Mouse (Mus musculus) T-cell, adult 66 days (primary cell): ENCODE data around the gene Tmem8. TPM values are rescaled to one million over a fixed set of nuclear protein-coding genes. Genes with fewer than 3 reads are reported as not detected.

Source experiments
- total RNA-seq, 2 experiments: library from RNA; stranded (reverse); gene quantifications; 3 replicates in 1 of 2; 4 replicates in 1 of 2; pipeline ENCODE4 v1.2.4; 2023

The Tmem8 gene
- total RNA-seq: 10 to 100 TPM; 24.5 to 24.7 TPM

GRCm38 (mm10) chr17:26113181-26113948 is at the start of gene Tmem8:
Tmem8 (plus strand) TSS chr17:26113299.

GRCm38 (mm10) chr17:26068831-26069739 is 44.0 kb upstream of the Tmem8 start, which contains the start of gene Rab11fip3:
Rab11fip3 (minus strand) TSS chr17:26069555.

GRCm38 (mm10) chr17:26089905-26090632 is 23.0 kb upstream of the Tmem8 start, which contains the start of gene Decr2:
Decr2 (minus strand) TSS chr17:26090337.

GRCm38 (mm10) chr17:26095121-26095740 is 17.9 kb upstream of the Tmem8 start, which contains the start of gene Nme4:
Nme4 (minus strand) TSS chr17:26095602.

GRCm38 (mm10) chr17:26123267-26123684 is 10.2 kb downstream of the Tmem8 start, which contains the start of gene Mrpl28:
Mrpl28 (plus strand) TSS chr17:26123500.

GRCm38 (mm10) chr17:26138239-26138836 is 25.2 kb downstream of the Tmem8 start, which contains the start of gene Axin1:
Axin1 (plus strand) TSS chr17:26138688.

Other genes starting within 250 kb of the Tmem8 start
- 1 to 10 TPM; 2.4 to 9.4 TPM for gene Mcrip2, start 244.5 kb upstream of the Tmem8 start, total RNA-seq
- 10 to 100 TPM; 32.9 to 37.5 TPM for gene Mettl26, start 238.2 kb upstream of the Tmem8 start, total RNA-seq
- gene Wfikkn1, start 232.4 kb upstream of the Tmem8 start, total RNA-seq: 1 to 10 TPM; 9.2 to 9.6 TPM
- gene Rab40c, start 193.6 kb upstream of the Tmem8 start, total RNA-seq: 10 to 100 TPM; 23.7 to 24.5 TPM
- 10 to 100 TPM; 55.2 to 64.8 TPM for gene Pigq, start 168.4 kb upstream of the Tmem8 start, total RNA-seq
- gene Nhlrc4, start 168.3 kb upstream of the Tmem8 start, total RNA-seq: not detected
- gene A930017K11Rik, start 160.7 kb upstream of the Tmem8 start, total RNA-seq: under 1 TPM in 1 of 2 experiments, not detected in 1; 0.30 TPM
- gene Capn15, start 127.5 kb upstream of the Tmem8 start, total RNA-seq: 10 to 100 TPM; 38.7 to 39.4 TPM
- 10 to 100 TPM; 18.3 to 22.2 TPM for gene Rab11fip3, start 43.7 kb upstream of the Tmem8 start, total RNA-seq
- gene Decr2, start 23.0 kb upstream of the Tmem8 start, total RNA-seq: 1 to 10 TPM; 6.5 TPM
- 1 to 10 TPM; 4.8 to 6.3 TPM for gene Nme4, start 17.7 kb upstream of the Tmem8 start, total RNA-seq
- 10 to 100 TPM; 44.7 to 46.7 TPM for gene Mrpl28, start 10.2 kb downstream of the Tmem8 start, total RNA-seq
- 100 to 1,000 TPM; 104 to 111 TPM for gene Axin1, start 25.4 kb downstream of the Tmem8 start, total RNA-seq
- gene Pdia2, start 85.8 kb downstream of the Tmem8 start, total RNA-seq: not detected
- 10 to 100 TPM; 33.4 to 34.1 TPM for gene Rgs11, start 89.7 kb downstream of the Tmem8 start, total RNA-seq
- not detected for gene Arhgdig, start 94.5 kb downstream of the Tmem8 start, total RNA-seq
- gene Fam234a, start 130.9 kb downstream of the Tmem8 start, total RNA-seq: 10 to 100 TPM; 34.5 to 38.7 TPM
- gene Luc7l, start 139.6 kb downstream of the Tmem8 start, total RNA-seq: 100 to 1,000 TPM; 112 to 113 TPM